Mouse (Mus musculus) kidney, postnatal 10 days (tissue): Measurements from ENCODE around the gene Pamr1.

Experiments
- DNase-seq: peaks from one replicate; pipeline ENCODE4 v3.0.0; 2021; ENCODE audit warnings: mixed read lengths

The Pamr1 gene

DNA sequence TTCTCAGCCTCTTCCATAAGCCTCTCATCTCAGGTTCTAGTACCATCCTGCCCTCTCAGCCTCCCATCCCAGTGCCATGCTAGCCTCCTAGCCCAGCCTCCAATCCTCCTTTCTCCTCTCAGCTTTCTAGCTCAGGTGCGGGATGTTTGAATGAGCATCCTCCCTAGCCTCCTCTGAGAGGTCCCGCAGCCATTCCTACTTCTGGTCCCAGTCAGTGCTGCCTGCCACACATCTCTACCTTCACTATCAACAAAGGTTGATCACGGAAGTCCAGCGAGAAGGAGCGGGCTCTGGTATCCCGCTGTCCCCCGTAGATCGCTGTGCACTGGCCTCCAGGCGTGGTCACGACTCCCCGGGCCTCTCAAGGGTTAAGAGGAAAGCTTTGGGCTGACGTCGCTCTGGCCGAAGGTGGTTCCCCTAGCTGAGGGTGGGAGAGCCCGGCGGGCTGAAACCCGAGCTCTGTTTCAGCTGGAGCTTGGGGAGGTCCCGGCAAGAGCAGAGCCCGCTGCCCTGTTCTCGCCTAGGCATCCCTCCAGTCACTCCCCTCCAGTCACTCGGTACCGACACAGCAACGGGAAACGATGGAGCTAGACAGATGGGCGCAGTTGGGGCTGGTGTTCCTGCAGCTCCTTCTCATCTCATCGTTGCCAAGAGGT lies at the start of gene Pamr1:
TSS of gene Pamr1 (plus strand) at position 402 of the 656 bp plus-strand sequence.
- DNase-seq, result peak; percentile 74

- DNase-seq, result no peak
These were observed 42.2 kb upstream of the Pamr1 start for GRCm38 (mm10) chr2:102507633-102508032.

GRCm38 (mm10) chr2:102508154-102508553 lies 41.7 kb upstream of the Pamr1 start:
- DNase-seq, result no peak

DNA sequence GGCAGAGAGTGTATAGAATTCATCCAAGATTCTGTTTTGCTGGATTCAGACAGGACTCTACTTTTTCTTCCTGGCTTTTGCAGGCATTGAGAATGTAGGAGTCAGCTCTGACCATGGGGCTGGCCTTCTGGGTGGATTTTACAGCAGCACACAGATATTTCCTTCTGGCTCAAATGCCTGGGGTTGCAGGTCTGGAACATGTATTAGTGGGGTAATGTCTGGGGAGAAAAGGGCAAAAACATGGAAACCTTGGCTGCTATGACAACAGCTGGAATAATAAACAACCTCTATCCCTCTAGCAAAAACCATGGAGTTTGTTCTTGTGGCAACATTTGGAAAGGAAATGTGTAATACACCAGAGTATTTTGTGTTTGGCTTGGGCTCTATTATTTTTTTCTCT lies 29.9 kb upstream of the Pamr1 start:
- DNase-seq, result no peak

GRCm38 (mm10) chr2:102527563-102527962 lies 22.2 kb upstream of the Pamr1 start:
- DNase-seq, result no peak

DNA sequence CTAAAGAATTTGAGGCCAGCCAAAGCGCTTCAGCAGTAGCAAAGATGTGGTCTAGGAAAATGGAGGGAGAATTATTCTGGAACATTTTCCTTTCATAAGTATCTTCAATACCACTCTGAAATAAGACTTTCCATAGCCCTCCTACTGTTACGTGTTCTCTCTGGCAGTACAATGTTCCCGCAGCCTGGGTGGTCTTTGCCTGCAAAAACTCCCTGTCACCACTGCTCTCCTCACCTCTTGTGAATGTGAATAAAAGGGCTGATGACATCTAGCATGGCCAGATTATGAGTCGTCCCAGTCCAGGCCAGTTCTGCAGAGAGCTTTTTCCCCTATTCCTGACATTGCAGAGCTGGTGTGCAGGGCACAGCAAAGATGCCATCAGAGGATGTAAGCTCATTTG lies 16.4 kb upstream of the Pamr1 start:
- DNase-seq, result no peak

- DNase-seq, result no peak
These were observed 13.0 kb upstream of the Pamr1 start for GRCm38 (mm10) chr2:102536766-102537165.

GRCm38 (mm10) chr2:102540438-102541230 lies 9.2 kb upstream of the Pamr1 start:
- DNase-seq, result peak; percentile 27

- no peak for DNase-seq
These were observed 8.2 kb upstream of the Pamr1 start for GRCm38 (mm10) chr2:102541404-102542125.

- DNase-seq, result peak; percentile 39
These were observed 5.7 kb upstream of the Pamr1 start for GRCm38 (mm10) chr2:102543961-102544719.

DNA sequence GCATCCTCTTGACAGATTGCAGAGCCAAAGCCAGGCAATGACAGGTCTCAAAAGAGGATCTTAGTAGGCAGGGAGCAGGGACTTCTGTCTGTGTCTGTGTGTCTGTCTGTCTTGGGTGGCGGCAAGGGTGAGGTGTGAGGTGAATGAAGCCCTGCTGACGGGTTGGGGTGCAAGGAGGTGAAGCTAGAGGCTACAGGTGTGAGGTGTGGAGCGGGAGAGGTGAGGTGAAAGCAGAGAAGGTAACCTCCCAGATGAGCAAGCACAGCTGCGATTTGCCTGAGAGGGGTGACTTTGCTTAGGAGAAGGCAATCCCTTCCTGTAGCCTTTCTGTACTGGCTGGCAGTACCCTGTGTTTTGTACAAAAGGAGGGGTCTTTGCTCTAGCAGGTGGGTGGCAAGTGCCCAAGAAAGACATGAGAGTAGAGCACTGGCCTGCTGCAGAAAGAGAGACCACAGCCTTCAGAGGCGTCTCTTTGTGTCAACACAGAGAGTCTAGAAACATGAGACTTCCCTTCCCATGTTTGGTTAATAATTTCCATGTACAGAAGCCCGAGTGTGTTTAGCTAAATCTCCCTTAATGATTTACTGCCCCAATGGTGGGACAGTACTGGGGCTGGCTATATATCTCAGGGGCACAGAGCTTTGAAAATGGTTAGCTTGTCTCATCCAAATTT lies 1.2 kb downstream of the Pamr1 start:
- DNase-seq, result peak; percentile 35

DNA sequence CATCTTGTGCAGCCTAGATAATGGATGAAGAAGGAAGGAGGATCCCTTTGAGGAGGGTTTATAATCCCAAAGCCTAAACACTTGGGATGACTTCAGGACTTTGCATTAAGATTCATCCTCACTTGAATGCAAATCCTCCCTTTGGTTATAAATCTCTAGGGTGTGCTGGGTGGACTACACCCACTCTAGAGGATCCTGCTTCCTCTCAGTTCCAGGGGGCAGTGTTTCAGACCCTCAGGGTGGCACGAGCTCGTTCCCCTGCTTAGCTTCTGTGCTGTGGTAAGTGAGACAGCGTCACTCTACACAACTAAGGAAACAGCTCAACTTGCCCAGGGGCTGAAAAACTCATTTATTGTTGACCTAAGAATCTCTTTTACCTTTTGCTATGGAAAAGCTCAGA lies 1.8 kb downstream of the Pamr1 start:
- DNase-seq, result no peak

- DNase-seq, result peak; percentile 44
These were observed 2.3 kb downstream of the Pamr1 start for GRCm38 (mm10) chr2:102552095-102552537.

- no peak for DNase-seq
These were observed 7.3 kb downstream of the Pamr1 start for GRCm38 (mm10) chr2:102557085-102557484.

GRCm38 (mm10) chr2:102558965-102559364 lies 9.2 kb downstream of the Pamr1 start:
- no peak for DNase-seq

GRCm38 (mm10) chr2:102563848-102564247 lies 14.0 kb downstream of the Pamr1 start:
- DNase-seq, result no peak

DNA sequence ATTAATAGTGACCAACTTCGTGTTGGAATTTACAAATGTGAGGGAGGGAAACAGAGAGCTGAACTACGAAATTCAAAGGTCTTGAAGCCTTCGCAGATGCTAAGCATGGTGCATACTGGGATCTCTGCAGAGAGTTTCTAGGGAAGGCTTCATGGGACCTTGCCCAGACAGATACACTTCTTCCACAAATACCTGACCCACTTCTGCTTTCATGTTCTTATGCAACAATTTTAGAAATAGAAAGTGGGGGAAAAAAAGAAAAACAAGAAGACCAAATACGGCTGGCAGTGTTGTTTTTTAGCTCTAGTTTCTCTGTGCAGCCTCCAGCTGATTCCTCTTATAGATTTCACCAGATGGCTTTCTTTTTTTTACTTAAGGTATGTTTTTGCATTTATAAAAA lies 29.4 kb downstream of the Pamr1 start:
- DNase-seq, result no peak

GRCm38 (mm10) chr2:102589977-102590376 lies 40.2 kb downstream of the Pamr1 start:
- peak; percentile 41 for DNase-seq

- no peak for DNase-seq
These were observed 44.7 kb downstream of the Pamr1 start for GRCm38 (mm10) chr2:102594535-102594934.

DNA sequence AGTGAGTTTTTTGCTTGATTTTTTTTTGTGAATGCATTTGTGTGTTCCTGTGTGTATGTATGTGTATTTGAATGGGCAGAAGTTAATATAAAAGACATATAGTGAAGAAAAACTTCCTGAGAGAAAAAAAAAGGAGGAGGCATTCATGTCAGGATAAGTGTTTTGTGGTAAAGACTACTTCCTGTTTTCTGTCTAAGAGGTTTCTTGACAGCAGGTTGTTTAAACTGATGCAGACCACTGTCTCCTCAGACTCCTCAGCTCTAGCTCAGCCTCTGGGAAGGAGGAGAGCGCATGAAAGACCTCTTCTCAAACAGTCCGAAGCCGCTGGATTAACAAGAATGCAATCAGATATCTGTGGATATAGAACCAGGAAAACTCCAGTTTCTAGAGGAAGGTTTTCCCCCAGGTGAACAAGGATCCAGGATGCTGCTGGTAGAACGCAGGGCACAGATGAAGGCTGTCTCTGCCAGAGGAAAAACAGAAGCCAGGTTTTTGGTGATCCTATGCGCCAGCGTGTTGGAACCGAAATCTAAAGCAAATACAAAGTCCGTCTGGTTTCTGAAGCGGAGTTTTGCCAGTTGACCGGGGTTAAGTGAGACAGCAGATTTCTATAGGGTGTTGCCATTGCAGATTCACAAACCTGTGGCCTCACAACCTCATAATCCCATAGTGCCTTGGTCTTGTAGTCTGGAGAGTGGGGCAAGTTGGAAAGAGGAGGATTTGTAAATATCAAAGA lies 45.8 kb downstream of the Pamr1 start:
- DNase-seq, result no peak

- no peak for DNase-seq
These were observed 49.3 kb downstream of the Pamr1 start for GRCm38 (mm10) chr2:102598911-102599721.
